Mouse (Mus musculus): ENCODE results near the gene Xab2.
A peak's percentile ranks its signal among the peaks of the same experiment; 100 is the strongest.
"Not testable (repeated sequence)": the region's sequence is repeated elsewhere in the genome, so short reads cannot be mapped to it uniquely, and the experiment has no call there.

Xab2 gene

GRCm38 (mm10) chr8:3609046-3609815, 11.9 kb downstream of the Xab2 start:
- DNase-seq, result no peak

- DNase-seq, result no peak
These were observed 13.3 kb downstream of the Xab2 start for GRCm38 (mm10) chr8:3607822-3608221.

- peak in 1 of 2 experiments; percentile 46 for DNase-seq
These were observed 14.5 kb downstream of the Xab2 start for GRCm38 (mm10) chr8:3606593-3606992.

- DNase-seq, result no peak
These were observed 17.7 kb downstream of the Xab2 start for GRCm38 (mm10) chr8:3603439-3603838.

GRCm38 (mm10) chr8:3600401-3600800, 20.7 kb downstream of the Xab2 start:
- no peak for DNase-seq

GRCm38 (mm10) chr8:3599219-3599618, 21.9 kb downstream of the Xab2 start:
- no peak for DNase-seq

GRCm38 (mm10) chr8:3598054-3598453, 23.1 kb downstream of the Xab2 start:
- DNase-seq, result no peak

- DNase-seq, result no peak
These were observed 26.6 kb downstream of the Xab2 start for GRCm38 (mm10) chr8:3594466-3594865.

- DNase-seq, result peak; percentile 50 to 66
These were observed 27.6 kb downstream of the Xab2 start for GRCm38 (mm10) chr8:3593470-3593869.

GRCm38 (mm10) chr8:3588258-3588633, 32.9 kb downstream of the Xab2 start:
- DNase-seq, result peak; percentile 32 to 43

- peak; percentile 81 to 87 for DNase-seq
These were observed 33.5 kb downstream of the Xab2 start for GRCm38 (mm10) chr8:3587391-3588257.

- no peak for DNase-seq
These were observed 34.1 kb downstream of the Xab2 start, which contains the start of gene Camsap3 for GRCm38 (mm10) chr8:3586993-3587390. TSS of gene Camsap3 (plus strand) at chr8:3587293.

GRCm38 (mm10) chr8:3586452-3586851, 34.7 kb downstream of the Xab2 start:
- no peak for DNase-seq

- not testable (repeated sequence) for DNase-seq
These were observed 39.2 kb downstream of the Xab2 start for GRCm38 (mm10) chr8:3581961-3582360.

- DNase-seq, result no peak
These were observed 41.4 kb downstream of the Xab2 start for GRCm38 (mm10) chr8:3579390-3580364.

GRCm38 (mm10) chr8:3576211-3576960, 44.7 kb downstream of the Xab2 start:
- no peak for DNase-seq

GRCm38 (mm10) chr8:3574546-3574945, 46.6 kb downstream of the Xab2 start:
- DNase-seq, result no peak

GRCm38 (mm10) chr8:3569784-3570183, 51.3 kb downstream of the Xab2 start:
- no peak for DNase-seq

GRCm38 (mm10) chr8:3568378-3568777, 52.7 kb downstream of the Xab2 start:
- no peak for DNase-seq

- no peak for DNase-seq
These were observed 53.3 kb downstream of the Xab2 start, which contains the start of gene C330021F23Rik for GRCm38 (mm10) chr8:3567641-3568371. TSS of gene C330021F23Rik (plus strand) at chr8:3567990.

All from cerebellum, postnatal 25 days (tissue).